Mouse (Mus musculus) lung, postnatal 4 days (tissue): ENCODE results near the gene Lrrc41.

ENCODE experiments used
- DNase-seq, 2 experiments: peaks; one replicate each; pipeline ENCODE4 v3.0.0; 2021

Lrrc41 gene

DNA sequence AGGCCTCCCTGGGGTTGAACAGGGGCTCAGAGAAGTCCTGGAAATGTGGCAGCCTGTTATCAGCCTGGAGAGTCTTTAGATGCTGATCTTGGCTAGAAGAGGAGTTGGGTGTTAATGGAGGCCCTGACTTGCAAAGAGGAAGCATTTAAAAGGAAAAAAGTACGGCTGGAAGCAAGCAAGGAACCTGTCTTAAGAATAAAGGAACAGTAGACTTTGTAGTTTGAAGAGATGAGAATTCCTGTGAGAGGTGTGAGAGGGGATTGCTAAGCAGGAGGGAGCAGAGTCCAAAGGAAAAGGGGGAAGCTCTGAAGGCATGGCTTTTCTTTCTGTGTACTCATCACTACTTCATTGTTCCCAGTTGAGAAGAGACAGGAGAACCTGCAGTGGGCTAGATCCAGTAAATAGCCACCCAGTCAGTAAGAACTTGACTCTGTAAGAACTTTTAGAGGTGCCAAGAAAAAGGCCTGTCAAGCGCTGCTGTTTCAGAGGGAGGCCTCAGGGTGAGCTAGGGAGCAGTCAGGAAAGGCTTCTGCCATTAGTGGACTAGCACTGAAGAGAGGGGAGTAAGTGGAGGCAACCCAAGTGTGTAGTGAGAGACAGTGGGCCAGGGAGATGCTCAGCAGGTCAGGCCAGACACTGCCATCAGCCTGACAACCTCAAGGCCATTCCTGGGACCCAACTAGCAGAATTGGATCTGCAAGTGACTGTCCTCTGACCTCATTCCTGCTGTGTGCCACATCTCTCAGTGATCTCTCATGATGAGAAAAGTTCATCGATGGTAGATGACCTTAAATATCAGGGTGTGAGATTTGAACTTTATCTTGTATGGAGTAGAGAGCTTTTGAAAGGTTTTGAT, 2.4 kb downstream of the Lrrc41 start:
- peak in 1 of 2 experiments; percentile 17 for DNase-seq

DNA sequence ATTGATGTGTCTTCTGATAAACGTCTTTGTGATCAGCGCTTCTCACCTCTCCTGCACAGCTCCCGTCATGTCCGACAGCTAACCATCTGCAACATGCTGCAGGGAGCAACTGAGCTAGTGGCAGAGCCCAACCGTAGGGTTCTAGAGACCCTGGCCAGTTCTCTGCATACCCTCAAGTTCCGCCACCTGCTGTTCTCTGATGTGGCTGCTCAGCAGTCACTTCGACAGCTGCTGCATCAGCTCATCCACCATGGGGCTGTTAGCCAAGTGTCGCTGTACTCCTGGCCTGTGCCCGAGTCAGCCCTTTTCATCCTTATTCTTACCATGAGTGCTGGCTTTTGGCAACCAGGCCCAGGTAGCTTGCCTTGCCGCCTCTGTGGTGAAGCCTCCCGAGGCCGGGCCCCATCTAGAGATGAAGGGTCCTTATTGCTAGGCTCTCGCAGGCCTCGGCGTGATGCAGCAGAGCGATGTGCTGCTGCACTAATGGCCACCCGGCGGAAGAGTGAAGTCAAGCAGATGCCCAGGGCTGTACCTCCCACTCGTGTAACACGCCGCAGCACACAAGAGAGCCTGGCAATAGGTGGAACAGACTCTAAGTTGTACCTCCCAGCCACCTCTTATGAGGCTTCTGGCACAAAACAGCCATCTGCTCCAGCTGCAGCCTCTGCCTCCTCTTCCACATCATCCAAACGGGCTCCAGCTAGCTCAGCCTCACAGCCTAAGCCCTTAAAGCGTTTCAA, 13.6 kb downstream of the Lrrc41 start:
- DNase-seq, result no peak

DNA sequence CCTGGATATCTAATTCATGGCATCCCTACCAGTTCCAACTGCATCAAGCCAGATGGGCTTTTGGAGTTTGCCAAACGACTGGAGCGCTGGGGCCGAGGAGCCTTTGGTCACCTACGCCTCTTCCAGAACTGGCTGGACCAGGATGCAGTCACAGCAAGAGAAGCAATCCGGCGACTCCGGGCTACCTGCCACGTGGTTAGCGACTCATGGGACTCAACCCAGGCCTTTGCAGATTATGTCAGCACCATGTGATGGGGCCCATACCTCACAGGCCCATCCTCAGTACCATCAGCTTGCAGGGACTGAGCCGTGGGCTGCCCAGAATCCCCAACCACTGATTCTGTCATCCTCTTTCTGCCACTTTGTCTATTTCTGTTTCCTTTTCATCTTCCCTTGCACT, 21.2 kb downstream of the Lrrc41 start:
- no peak for DNase-seq

DNA sequence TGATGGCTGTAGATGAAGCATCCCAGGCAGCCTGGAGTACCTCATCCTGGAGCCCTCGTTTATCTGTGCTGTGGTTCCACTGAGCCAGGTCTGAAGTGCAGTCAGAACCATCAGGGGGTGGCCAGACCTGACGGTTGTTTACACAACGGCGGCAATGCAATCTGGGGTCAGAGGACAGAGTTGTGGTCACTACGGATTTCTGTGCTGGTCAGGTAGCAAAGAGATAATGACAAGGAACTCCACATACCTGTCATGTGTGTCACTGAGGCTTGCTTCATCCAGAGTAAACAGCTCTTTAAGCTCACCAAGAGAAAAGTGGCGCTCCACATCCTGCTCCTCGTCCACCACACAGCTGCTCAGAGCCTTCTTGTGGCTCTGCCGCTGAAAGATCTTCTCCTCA, 22.1 kb downstream of the Lrrc41 start:
- no peak for DNase-seq

DNA sequence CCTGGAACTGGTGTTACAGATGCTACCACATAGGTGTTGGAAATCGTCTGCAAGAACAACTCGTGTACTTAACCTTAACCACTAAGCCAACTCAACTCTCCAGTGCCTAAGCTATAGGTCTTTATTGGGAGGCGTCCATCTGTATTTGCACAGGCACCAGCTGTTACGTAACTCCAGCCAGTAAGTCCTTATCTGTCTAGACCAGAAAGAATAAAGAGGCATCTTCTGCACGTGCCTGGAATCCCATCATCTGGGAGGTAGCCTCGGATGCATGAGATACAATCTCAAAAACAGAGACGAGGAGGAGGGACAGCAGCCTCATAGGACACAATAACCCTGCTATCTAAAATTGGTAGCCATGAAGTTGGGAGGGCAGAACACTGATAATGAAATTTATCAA, 25.9 kb downstream of the Lrrc41 start:
- no peak for DNase-seq

DNA sequence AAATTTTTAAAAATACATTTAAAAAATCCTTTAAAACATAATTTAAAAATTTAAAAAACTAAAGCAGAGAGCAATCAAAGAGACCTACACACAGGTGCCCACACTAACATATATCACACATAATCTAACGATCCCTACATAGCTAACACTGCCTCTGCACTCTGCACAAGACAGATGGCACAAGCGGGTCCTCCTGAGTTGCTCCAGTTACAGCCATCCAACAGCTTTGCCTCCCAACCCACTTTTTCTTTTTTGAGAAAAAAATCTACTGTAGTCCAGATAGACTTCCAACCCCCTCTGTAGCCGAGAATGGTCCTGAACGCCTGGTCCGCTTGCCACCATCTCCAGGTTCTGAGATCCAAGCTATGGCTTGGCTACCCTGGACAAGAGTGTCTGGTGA, 30.2 kb downstream of the Lrrc41 start:
- DNase-seq, result no peak

DNA sequence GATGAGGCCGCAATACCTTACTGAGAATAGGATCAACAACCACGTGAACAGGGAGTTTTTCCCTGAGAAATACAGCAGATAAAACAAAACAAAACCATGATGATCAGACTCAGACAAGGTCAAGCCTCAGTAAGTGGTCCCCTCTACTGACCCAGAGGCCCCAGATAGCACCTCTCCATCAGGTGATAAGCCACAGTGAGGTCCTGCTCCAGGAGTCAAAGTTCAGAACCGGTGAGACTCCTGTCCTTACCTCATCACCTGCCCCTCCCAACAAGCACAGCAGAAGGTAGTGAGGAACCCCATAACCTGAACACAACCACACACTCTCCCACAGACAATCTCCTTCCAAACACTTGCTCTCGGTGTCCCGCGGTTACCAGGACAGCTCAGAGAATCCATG, 35.6 kb downstream of the Lrrc41 start:
- DNase-seq, result no peak

DNA sequence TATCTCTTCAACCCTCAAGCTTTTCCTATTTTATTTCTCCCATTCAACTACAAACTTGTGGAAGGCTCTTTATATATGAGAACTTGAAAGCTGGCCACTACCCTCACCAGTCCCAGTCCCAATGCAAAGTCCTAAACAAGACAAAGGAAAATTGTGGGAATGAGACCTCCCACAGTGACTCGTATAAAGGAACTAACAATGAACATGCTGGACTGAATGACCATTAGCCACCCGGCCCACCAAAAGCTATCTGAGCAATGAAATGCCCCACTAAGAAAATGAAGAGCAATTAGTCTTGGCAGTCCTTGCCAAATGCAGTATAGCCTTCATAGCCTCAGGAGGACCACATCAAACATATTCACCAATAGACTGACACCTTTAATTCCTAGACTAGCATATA, 36.4 kb downstream of the Lrrc41 start:
- no peak for DNase-seq

- no peak for DNase-seq
These were observed 47.7 kb downstream of the Lrrc41 start for GRCm38 (mm10) chr4:116122762-116123161.

DNA sequence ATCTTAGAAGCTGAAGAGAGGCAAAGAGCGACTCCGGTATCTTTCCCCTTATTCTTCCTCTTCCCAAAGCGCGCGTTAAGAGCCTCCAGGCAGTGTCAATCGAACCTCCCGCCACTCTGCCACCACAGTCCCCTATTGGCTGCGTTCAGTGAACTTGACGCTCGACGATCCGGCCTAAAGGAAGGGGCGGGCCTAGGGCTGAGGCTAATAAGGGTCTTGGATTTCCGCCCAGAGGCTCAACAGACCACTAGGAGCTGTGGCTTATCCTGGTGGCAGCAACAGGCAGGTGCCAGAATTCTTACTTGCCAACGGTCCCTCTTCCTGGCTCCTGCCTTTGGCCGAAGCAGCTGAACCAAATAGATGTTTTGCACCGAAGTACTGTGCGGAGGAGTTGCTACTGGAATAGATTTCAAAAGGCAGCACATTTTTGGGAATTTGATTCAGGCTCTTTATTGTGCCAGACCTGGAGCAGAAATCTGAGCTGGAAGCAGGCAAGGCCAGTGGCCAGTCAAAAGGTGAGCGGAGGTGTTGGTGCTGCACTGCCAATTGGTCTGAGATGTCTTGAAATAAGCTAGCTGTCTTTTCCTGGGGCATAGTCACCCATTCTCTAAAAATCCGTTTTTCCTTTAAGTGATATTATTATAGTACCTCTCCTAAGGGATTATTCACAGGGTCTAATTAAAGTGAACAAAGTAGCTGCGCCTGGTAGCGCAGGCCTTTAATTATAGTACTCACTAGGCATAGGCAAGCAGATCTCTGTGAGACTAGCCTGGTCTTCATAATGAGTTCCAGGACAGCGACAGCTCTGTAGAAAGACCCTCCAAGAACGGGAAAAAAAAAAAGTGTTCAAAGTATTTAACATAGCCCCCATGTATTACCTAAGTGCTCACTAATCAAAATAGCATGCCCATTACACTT, 48.8 kb downstream of the Lrrc41 start, which contains the start of the genes Rad54l and Pomgnt1:
Rad54l (minus strand) TSS at position 89 of the 918 bp plus-strand sequence.
Pomgnt1 (plus strand) TSS at position 239 of the 918 bp plus-strand sequence.
- peak; percentile 88 to 91 for DNase-seq

- no peak for DNase-seq
These were observed 50.8 kb downstream of the Lrrc41 start for GRCm38 (mm10) chr4:116125803-116126386.

- DNase-seq, result no peak
These were observed 52.9 kb downstream of the Lrrc41 start for GRCm38 (mm10) chr4:116127956-116128355.

DNA sequence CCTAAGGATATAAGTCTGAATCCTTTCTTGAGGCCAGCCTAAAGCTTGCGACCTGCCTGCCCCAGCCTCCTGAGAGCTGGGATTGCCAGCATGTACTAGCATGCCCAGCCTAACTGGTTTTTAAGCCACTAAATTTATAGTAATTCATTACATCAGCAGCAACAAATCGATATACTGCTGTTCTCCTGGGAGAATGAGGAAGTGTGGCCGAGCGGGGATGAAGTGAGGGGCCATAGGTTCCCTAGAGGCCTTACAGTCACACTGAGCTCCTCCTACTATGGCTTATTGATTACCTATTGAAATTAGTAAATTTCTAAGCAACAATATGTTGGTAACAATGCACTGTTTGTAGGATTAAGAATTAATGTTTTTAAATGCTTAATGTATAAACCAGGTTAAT, 58.1 kb downstream of the Lrrc41 start:
- DNase-seq, result no peak

GRCm38 (mm10) chr4:116134990-116135389, 59.9 kb downstream of the Lrrc41 start:
- DNase-seq, result peak in 1 of 2 experiments; percentile 31

GRCm38 (mm10) chr4:116137421-116137996, 62.4 kb downstream of the Lrrc41 start:
- DNase-seq, result no peak

DNA sequence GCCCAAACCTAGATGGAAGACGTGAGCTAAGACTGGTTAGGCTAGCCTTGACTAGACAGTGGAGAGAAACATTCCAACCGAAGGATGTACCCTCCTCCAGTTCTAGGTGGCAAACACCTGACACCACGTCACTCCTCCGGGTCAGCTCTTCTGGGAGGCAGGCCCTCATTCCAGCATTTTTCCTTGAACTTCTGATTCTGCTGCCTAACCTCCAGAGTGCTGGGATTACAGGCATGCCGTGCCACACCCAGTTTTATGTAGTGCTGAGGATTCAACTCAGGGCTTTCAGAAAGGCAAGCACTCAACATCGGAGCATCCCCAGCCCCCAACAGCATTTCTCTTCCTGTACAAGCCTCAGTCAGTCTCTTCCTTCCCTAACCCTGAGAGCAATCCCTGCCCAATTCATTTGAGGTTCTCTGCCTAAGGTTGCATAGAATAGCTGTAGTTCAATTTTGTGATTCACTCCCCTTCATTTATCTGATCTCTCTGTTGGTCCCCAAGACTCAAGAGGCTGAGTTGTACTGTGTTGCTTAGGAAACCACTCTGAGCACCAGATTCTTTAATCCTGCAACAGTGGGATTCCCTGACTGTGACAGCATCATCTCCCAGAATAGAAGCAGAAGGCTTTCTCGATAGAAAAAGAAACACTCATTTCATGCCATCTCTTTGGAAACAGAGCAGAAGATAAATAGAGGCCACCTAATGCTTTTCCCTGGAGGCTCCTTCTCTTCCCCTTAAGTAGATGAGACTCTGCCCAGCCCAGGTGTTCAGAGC, 65.9 kb downstream of the Lrrc41 start:
- no peak for DNase-seq

- no peak for DNase-seq
These were observed 66.7 kb downstream of the Lrrc41 start for GRCm38 (mm10) chr4:116141736-116142135.

GRCm38 (mm10) chr4:116142269-116142668, 67.2 kb downstream of the Lrrc41 start:
- DNase-seq, result no peak

DNA sequence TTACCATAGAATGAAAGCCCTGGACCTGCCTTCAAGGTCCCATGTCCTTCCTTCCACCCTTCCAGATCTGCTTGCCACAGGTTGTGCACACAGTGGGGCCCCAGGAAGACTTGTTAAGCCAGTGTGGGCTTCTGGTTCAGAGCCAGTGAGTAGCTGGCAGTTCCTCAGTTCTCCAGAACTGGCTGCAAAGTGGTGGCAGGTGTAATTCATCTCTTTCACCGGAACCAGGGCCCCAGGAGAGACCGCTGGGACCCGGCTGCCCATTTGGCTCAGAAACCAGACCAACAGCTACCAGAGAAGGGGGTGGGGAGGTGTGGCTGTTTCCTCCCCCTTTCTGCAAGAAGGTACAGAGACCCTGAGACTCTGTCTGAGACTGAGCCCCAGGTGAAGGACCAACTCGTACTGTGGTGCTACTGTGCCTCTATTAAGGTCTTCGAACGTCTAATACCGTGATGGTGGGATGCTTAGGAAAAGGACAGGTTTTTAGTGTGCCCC, 68.3 kb downstream of the Lrrc41 start:
- DNase-seq, result peak; percentile 28 to 40

DNA sequence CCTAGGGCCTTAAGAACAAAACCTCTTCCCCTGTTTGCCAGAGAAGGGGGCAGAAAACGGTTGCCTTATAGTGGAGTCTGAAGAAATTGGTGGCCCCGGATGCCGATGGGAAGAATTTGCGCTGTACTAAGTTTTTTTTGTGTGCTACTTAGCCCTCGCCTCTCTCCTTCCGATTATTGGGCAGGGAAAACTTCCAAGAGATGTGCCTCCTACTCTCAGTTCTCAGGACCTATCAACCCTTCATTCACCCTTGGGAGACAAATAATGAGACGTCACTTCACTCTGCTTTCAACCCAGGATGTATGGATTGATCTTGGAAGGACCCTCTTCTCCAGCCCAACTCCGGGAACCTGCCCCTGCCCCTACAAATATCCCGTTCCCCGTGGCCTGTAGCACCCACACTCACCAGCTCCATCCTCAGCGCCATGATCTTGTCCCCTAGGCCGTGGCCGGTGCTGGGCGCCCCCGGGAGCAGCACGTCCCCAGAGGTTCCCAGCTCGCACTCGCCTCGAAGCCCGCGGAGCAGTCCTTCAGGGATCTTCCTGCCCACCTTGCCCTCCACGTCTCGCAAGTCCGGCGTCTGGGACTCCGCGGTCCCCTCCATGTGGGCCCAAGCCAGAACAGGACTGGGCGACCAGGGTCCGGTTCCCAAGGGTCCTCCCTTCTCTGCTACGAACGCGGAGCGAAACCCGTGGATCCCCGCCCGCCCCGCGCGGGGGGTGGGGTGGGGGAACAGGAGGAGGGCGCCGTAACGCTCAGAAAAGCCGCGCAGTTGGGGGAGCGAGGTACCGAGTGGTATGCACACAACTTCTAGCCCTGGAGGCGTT, 69.0 kb downstream of the Lrrc41 start:
- peak; percentile 75 for DNase-seq
